Mouse (Mus musculus) monocyte, adult 5-6 weeks (primary cell): ENCODE results near the gene Ino80b. TPM values are rescaled to one million over a fixed set of nuclear protein-coding genes. Genes with fewer than 3 reads are reported as not detected.

Source experiments
- ATAC-seq: fragments of 153-309, 156-312 bp; replicated peaks from 2 replicates; pipeline ENCODE4 v1.8.0; 2017; ENCODE audit warnings: mild to moderate bottlenecking; ENCODE audit not compliant: low TSS enrichment, insufficient number of reproducible peaks, severe bottlenecking, poor library complexity, low FRiP score
- total RNA-seq: library from RNA; stranded (forward); fragments of 200-1000, 200-491, 200-594 nt; gene quantifications from 3 replicates; pipeline ENCODE4 v1.2.3, GENCODE M21; 2017

Gene Ino80b
- total RNA-seq, 1 experiment from 2014 or later = 25.0 TPM

- ATAC-seq = peak; percentile 94
These were observed 4.0 kb downstream of the Ino80b start, which contains the start of gene Wbp1 for GRCm38 (mm10) chr6:83120930-83121862. Gene Wbp1 (minus strand): TSS chr6:83121559.

- ATAC-seq = no peak
These were observed 5.5 kb downstream of the Ino80b start for GRCm38 (mm10) chr6:83119734-83120051.

GRCm38 (mm10) chr6:83118825-83119733, 6.2 kb downstream of the Ino80b start:
- ATAC-seq = no peak

GRCm38 (mm10) chr6:83118369-83118768, 6.9 kb downstream of the Ino80b start:
- ATAC-seq = no peak

- no peak for ATAC-seq
These were observed 7.6 kb downstream of the Ino80b start for GRCm38 (mm10) chr6:83117616-83118015.

GRCm38 (mm10) chr6:83117165-83117438, 8.1 kb downstream of the Ino80b start:
- no peak for ATAC-seq

- ATAC-seq = no peak
These were observed 8.7 kb downstream of the Ino80b start for GRCm38 (mm10) chr6:83116373-83117164.

- ATAC-seq = no peak
These were observed 9.4 kb downstream of the Ino80b start for GRCm38 (mm10) chr6:83115682-83116372.

GRCm38 (mm10) chr6:83115011-83115671, 10.1 kb downstream of the Ino80b start, which contains the start of gene Mogs:
Gene Mogs (plus strand): TSS chr6:83115496.
- peak; percentile 84 for ATAC-seq

GRCm38 (mm10) chr6:83111510-83112136, 13.6 kb downstream of the Ino80b start:
- ATAC-seq = no peak

GRCm38 (mm10) chr6:83108762-83109668, 16.2 kb downstream of the Ino80b start, which contains the start of gene Mrpl53:
Gene Mrpl53 (plus strand): TSS chr6:83109040.
- peak; percentile 90 for ATAC-seq

GRCm38 (mm10) chr6:83107566-83108400, 17.4 kb downstream of the Ino80b start:
- ATAC-seq = peak; percentile 73

- no peak for ATAC-seq
These were observed 21.1 kb downstream of the Ino80b start for GRCm38 (mm10) chr6:83104158-83104557.

GRCm38 (mm10) chr6:83103130-83103650, 22.0 kb downstream of the Ino80b start:
- ATAC-seq = no peak
